In genomic region chr11:73001029-73001428, GRCm38 (mm10) we compare ENCODE assay signal across 7 mouse cellular contexts. TPM values are rescaled to one million over a fixed set of nuclear protein-coding genes. Genes with fewer than 3 reads are reported as not detected.
A peak's percentile ranks its signal among the peaks of the same experiment; 100 is the strongest.
DNase-seq lines count a peak whose midpoint lies in the region; ATAC-seq lines count a peak whose summit lies in the region.

No protein-coding gene starts in this region.

- no peak overlapping the region for H3K9ac ChIP-seq in lung, embryonic 16.5 days (ENCODE audit: low read length)

- DNase-seq in urinary bladder, adult 18-20 months (ENCODE audit: low spot score in 2 of 2) = peak; percentile 59 to 60
- no peak for DNase-seq in urinary bladder, adult 2 months (ENCODE audit: low spot score)
- DNase-seq in adrenal gland, postnatal 10 days = peak; percentile 79
- DNase-seq in kidney, postnatal 10 days = peak; percentile 87
- DNase-seq in skeletal muscle tissue, adult 2 months (ENCODE audit: low read depth, low spot score) = peak; percentile 62

- no peak overlapping the region for H3K27ac ChIP-seq in lung, embryonic 16.5 days (ENCODE audit: low read length)

- H3K4me3 ChIP-seq in lung, embryonic 16.5 days (ENCODE audit: low read length) = no peak overlapping the region

- no peaks in the 10 kb centered on the region for H3K9me3 ChIP-seq in lung, embryonic 16.5 days (ENCODE audit: control insufficient read depth, low read length)

- H3K4me1 ChIP-seq in lung, embryonic 16.5 days (replicated peaks; ENCODE audit: control insufficient read depth, insufficient read depth, low read length) = peaks cover 5% of the 10 kb centered on the region

- no peaks in the 10 kb centered on the region for H3K27me3 ChIP-seq in lung, embryonic 16.5 days (ENCODE audit: control insufficient read depth, insufficient read depth, low read depth, low read length)

- WGBS in lung, embryonic 16.5 days = 17% methylated on average over 6 of the region's 6 CpGs

- no peak overlapping the region for H3K4me2 ChIP-seq in lung, embryonic 16.5 days (ENCODE audit: low read depth, low read length)

- H3K36me3 ChIP-seq in lung, embryonic 16.5 days (ENCODE audit: control insufficient read depth, insufficient read depth, low read length) = no peaks in the 10 kb centered on the region

- peak; percentile 89 for ATAC-seq in frontal cortex, adult (ENCODE audit: low TSS enrichment)
- ATAC-seq in lung, embryonic 16.5 days (ENCODE audit: low read depth) = peak; percentile 68; the same call in 1 of the 2 replicates

RNA-seq across cellular contexts. Expression of gene P2rx1, which starts 2.1 kb away (rescaled TPM):
- 542 and 648 TPM in 2 replicates for polyA plus RNA-seq in urinary bladder, adult 2 months (2012; rRNA removed)
- total RNA-seq in adrenal gland, postnatal 10 days (2021) = 1 to 10 TPM; 1.3 TPM
- polyA plus RNA-seq in lung, embryonic 16.5 days (2015; fragmentation: Nextera tagmentation; extraction: Ambion mirVana) = 2.2 and 2.6 TPM in 2 replicates

RNA-seq across cellular contexts. Expression of gene Camkk1, which starts 17.8 kb away (rescaled TPM):
- polyA plus RNA-seq in urinary bladder, adult 2 months (2012; rRNA removed) = 69.6 and 83.9 TPM in 2 replicates
- total RNA-seq in adrenal gland, postnatal 10 days (2021) = 1 to 10 TPM; 1.3 to 1.9 TPM
- polyA plus RNA-seq in lung, embryonic 16.5 days (2015; fragmentation: Nextera tagmentation; extraction: Ambion mirVana) = 7.3 and 7.5 TPM in 2 replicates

RNA-seq across cellular contexts. Expression of gene Atp2a3, which starts 40.1 kb away (rescaled TPM):
- 24.7 and 35.1 TPM in 2 replicates for polyA plus RNA-seq in urinary bladder, adult 2 months (2012; rRNA removed)
- 10 to 100 TPM; 20.1 to 26.6 TPM for total RNA-seq in adrenal gland, postnatal 10 days (2021)
- polyA plus RNA-seq in lung, embryonic 16.5 days (2015; fragmentation: Nextera tagmentation; extraction: Ambion mirVana) = 21.7 and 23.2 TPM in 2 replicates

RNA-seq across cellular contexts. Expression of gene Ncbp3, which starts 46.6 kb away (rescaled TPM):
- 3.7 and 4.6 TPM in 2 replicates for polyA plus RNA-seq in urinary bladder, adult 2 months (2012; rRNA removed)
- total RNA-seq in adrenal gland, postnatal 10 days (2021) = 10 to 100 TPM in 1 of 2 experiments, 1 to 10 TPM in 1; 9.1 to 11.7 TPM
- polyA plus RNA-seq in lung, embryonic 16.5 days (2015; fragmentation: Nextera tagmentation; extraction: Ambion mirVana) = 11.2 and 11.7 TPM in 2 replicates

Comparison
In these comparisons a context has a peak if more than half of its experiments do, and no peak if none do; other contexts are left out.
1. RNA of gene P2rx1, which starts 2.1 kb away (polyA plus RNA-seq): 542 to 648 TPM in urinary bladder, adult 2 months; 2.2 to 2.6 TPM in lung, embryonic 16.5 days; every median in the first group is over 100 times any median in the second.